Mouse (Mus musculus): Measurements from ENCODE around the gene Atp1a2. TPM values are rescaled to one million over a fixed set of nuclear protein-coding genes. Genes with fewer than 3 reads are reported as not detected.

Gene Atp1a2
- polyA plus RNA-seq, 1 experiment from 2014 or later = 7.5 TPM

DNA sequence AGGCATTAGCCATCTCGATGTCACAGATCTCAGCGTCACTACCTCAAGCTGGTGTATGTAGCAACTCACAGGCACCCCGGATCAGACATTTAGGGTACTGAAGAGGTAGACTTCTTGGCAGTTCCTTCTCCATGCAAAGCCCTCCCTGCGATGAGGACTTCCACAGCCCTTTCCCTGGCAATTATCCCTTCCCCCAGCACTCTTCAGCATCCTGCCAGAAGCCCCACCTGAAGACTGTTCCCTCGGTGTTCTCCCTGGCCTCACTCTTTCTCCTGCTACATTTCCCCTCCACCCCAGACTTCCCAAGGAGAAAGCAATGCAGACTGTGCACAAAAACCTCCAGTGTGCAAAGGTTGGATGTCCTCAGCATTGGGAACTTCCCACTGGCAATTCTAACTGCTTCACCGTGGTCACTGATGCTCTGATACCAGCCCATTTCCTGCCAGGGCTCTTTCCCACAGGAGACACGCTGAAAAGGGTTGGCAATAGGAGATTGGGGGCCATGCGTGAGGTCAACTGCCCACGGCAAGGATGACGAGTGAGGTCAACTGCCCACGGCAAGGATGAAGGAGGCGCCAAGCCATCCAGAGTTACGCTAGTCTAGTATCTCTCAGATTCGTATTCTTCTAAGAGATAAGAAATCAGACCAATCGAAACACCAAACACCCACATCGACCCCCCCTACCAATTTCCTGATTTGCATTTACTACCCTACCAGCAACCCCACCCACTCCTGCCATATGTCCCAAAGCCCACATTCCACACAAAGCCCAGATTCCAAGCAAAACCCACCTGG lies 29.5 kb upstream of the Atp1a2 start:
- Histone ChIP-seq H3K4me3 (replicated peaks; ENCODE audit: low read length) (no peak overlapping the region), H3K27me3 (ENCODE audit: control insufficient read depth, insufficient read depth, low read length) (peaks cover 48% of the 10 kb centered on the region), H3K36me3 (ENCODE audit: control insufficient read depth, insufficient read depth, low read length) (no peaks in the 10 kb centered on the region), H3K27ac (ENCODE audit: low read length) (no peak overlapping the region), H3K9ac (ENCODE audit: low read length) (no peak overlapping the region), H3K4me1 (ENCODE audit: control insufficient read depth, insufficient read depth, low read length) (0 out of 2 replicates have a peak, but pooled peaks cover 7% of the 10 kb centered on the region), H3K9me3 (replicated peaks; ENCODE audit: control insufficient read depth, low read length) (no peaks in the 10 kb centered on the region), H3K4me2 (ENCODE audit: low read depth, low read length) (no peak overlapping the region)
- no peak for ATAC-seq (ENCODE audit: insufficient read depth, low FRiP score)
- WGBS = 80% methylated on average over 16 of the region's 16 CpGs

DNA sequence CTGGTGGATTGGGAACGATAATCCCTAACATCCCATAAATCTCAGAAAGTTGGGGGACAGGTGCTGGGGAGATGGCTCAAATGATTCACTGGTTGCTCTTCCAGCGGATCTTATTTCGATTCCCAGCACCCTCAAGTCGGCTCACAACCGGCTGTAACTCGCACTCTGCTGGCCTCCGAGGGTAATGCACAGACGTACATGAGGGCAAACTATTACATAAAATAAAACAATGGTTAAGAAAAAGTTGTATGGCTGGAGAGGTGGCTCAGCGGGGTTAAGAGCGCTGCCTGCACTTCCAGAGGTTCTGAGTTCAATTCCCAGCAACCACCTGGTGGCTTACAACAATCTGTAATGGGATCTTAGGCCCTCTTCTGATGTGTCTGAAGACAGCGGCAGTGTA lies 28.8 kb upstream of the Atp1a2 start:
- no peak for ATAC-seq (ENCODE audit: insufficient read depth, low FRiP score)
- Histone ChIP-seq H3K4me3 (replicated peaks; ENCODE audit: low read length) (peak overlapping the region; percentile 46), H3K9ac (ENCODE audit: low read length) (peak overlapping the region; percentile 62; the same call in 1 of the 2 replicates), H3K4me1 (ENCODE audit: control insufficient read depth, insufficient read depth, low read length) (0 out of 2 replicates have a peak, but pooled peaks cover 7% of the 10 kb centered on the region), H3K27ac (ENCODE audit: low read length) (no peak overlapping the region), H3K4me2 (ENCODE audit: low read depth, low read length) (peak overlapping the region; percentile 83), H3K27me3 (ENCODE audit: control insufficient read depth, insufficient read depth, low read length) (peaks cover 48% of the 10 kb centered on the region), H3K36me3 (ENCODE audit: control insufficient read depth, insufficient read depth, low read length) (no peaks in the 10 kb centered on the region), H3K9me3 (replicated peaks; ENCODE audit: control insufficient read depth, low read length) (no peaks in the 10 kb centered on the region)
- WGBS = 50% methylated on average over 11 of the region's 11 CpGs

DNA sequence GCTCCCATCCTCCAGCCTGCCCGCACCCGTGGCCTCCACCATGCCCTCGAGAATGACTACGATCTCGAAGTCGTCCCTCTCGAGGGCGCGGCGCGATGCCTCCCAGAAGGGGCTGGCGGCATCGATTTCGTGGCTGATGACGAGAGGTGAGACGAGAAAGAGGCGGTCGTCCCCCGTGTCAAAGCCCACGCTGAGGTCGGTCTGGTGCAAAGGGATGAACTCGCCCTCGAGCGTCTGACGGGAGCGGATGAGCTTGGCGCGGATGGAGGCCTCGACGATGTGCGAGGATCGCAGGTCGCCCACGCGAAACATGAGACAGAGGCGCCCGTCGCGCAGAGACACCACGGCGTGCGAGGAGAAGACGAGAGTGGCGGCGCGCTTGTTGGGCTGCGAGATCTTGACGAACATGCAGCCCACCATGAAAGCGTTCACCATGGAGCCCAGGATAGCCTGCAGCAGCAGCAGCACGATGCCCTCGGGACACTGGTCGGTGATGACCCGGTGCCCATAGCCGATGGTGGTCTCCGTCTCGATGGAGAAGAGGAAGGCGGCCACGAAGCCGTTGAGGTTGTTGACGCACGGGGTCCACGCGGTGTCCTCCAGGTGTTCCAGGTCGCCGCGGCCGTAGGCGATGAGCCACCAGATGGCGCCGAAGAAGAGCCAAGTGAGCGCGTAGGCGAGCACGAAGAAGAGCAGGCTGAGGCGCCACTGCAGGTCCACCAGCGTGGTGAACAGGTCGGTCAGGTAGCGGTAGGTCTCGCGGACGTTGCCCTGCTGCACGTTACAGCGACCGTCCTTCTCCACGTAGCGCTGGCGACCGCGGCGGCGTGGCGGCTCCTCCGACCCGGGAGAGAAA lies 28.0 kb upstream of the Atp1a2 start:
- no peaks in the 10 kb centered on the region for H3K9me3 ChIP-seq (replicated peaks; ENCODE audit: control insufficient read depth, low read length)
- 16% methylated on average over 94 of the region's 94 CpGs for WGBS
- peak overlapping the region; percentile 83 for H3K4me2 ChIP-seq (ENCODE audit: low read depth, low read length)
- peaks cover 45% of the 10 kb centered on the region for H3K27me3 ChIP-seq (ENCODE audit: control insufficient read depth, insufficient read depth, low read length)
- H3K9ac ChIP-seq (ENCODE audit: low read length) = peak overlapping the region; percentile 62
- H3K27ac ChIP-seq (ENCODE audit: low read length) = no peak overlapping the region
- H3K4me1 ChIP-seq (ENCODE audit: control insufficient read depth, insufficient read depth, low read length) = 0 out of 2 replicates have a peak, but pooled peaks cover 7% of the 10 kb centered on the region
- peak overlapping the region; percentile 46 for H3K4me3 ChIP-seq (replicated peaks; ENCODE audit: low read length)
- H3K36me3 ChIP-seq (ENCODE audit: control insufficient read depth, insufficient read depth, low read length) = no peaks in the 10 kb centered on the region
- ATAC-seq (ENCODE audit: insufficient read depth, low FRiP score) = peak; percentile 75; the same call in 1 of the 2 replicates

DNA sequence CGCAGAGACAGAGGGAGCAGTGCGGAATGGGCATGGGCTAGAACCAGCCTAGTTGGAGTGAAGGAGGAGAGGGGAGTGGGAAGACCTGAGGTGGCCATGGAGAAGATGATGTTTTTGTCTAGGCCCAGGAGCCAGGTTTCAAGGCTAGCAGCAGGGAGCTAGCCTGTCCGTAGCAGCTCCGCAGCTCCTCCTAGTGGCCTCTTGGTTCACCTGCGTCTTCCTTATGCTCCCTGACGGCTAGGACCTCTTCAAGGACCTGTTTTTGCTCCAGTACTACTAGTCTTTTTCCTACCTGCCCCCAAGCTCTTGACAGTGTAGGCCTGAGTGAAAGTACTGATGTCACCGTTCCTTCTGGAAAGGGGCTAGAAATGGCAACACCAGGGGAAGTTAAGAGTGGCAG lies 26.9 kb upstream of the Atp1a2 start:
- no peak overlapping the region for H3K4me3 ChIP-seq (replicated peaks; ENCODE audit: low read length)
- WGBS = 16% methylated on average over 7 of the region's 7 CpGs
- H3K36me3 ChIP-seq (ENCODE audit: control insufficient read depth, insufficient read depth, low read length) = no peaks in the 10 kb centered on the region
- H3K9me3 ChIP-seq (replicated peaks; ENCODE audit: control insufficient read depth, low read length) = no peaks in the 10 kb centered on the region
- ATAC-seq (ENCODE audit: insufficient read depth, low FRiP score) = peak; percentile 48; the same call in 1 of the 2 replicates
- H3K4me1 ChIP-seq (ENCODE audit: control insufficient read depth, insufficient read depth, low read length) = 0 out of 2 replicates have a peak, but pooled peaks cover 11% of the 10 kb centered on the region
- H3K9ac ChIP-seq (ENCODE audit: low read length) = no peak overlapping the region
- no peak overlapping the region for H3K4me2 ChIP-seq (ENCODE audit: low read depth, low read length)
- H3K27me3 ChIP-seq (ENCODE audit: control insufficient read depth, insufficient read depth, low read length) = peaks cover 45% of the 10 kb centered on the region
- no peak overlapping the region for H3K27ac ChIP-seq (ENCODE audit: low read length)

DNA sequence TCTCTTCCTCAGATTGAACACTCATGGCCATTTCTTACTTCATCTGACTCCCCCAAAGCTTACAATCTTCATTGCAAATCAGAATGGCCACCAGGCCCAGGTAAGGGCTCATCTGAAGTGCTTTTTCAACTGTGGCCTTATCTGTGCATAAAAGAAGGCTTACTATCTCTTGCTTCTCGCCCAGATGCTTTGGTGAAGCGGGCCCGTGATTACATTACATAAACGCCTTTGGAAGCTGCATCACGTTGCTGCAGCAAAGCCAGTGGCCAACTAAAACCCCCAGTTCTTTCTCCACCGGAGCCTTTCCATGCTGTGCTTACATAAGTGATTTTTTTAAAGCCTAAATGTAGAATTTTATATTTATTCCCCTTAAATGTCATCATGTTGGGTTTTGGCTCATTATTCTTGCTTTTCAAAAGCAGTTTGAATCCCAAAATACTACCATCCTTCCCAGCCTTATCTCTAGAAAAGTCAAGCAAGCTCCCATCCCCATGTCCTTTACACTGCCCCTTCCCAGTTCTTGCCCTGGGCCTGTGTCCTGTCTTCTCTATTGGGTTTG lies 26.0 kb upstream of the Atp1a2 start:
- 0 out of 2 replicates have a peak, but pooled peaks cover 2% of the 10 kb centered on the region for H3K36me3 ChIP-seq (ENCODE audit: control insufficient read depth, insufficient read depth, low read length)
- no peak overlapping the region for H3K27ac ChIP-seq (ENCODE audit: low read length)
- no peak overlapping the region for H3K9ac ChIP-seq (ENCODE audit: low read length)
- no peak overlapping the region for H3K4me2 ChIP-seq (ENCODE audit: low read depth, low read length)
- no peak for ATAC-seq (ENCODE audit: insufficient read depth, low FRiP score)
- no peaks in the 10 kb centered on the region for H3K9me3 ChIP-seq (replicated peaks; ENCODE audit: control insufficient read depth, low read length)
- 0 out of 2 replicates have a peak, but pooled peaks cover 12% of the 10 kb centered on the region for H3K4me1 ChIP-seq (ENCODE audit: control insufficient read depth, insufficient read depth, low read length)
- WGBS = 55% methylated on average over 6 of the region's 6 CpGs
- H3K27me3 ChIP-seq (ENCODE audit: control insufficient read depth, insufficient read depth, low read length) = peaks cover 37% of the 10 kb centered on the region
- H3K4me3 ChIP-seq (replicated peaks; ENCODE audit: low read length) = no peak overlapping the region

DNA sequence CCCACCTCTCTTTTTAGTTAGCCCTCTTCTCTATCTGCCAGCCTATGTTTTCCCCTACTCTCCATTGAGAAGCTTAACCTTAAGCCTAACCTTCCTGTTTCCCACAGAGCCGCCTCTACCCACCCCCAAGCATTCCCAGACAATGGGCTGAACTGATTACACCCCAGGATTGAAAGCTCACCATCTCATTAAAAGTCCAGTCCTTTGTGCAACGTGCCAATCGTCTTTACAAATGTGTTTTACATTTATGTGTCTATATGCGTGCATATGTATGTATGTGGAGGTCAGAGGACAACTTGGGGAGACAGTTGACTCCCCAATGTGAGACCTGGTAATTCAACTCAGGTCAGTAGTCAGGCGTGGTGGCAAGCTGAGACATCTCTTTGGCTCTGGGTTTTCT lies 25.4 kb upstream of the Atp1a2 start:
- H3K9me3 ChIP-seq (replicated peaks; ENCODE audit: control insufficient read depth, low read length) = no peaks in the 10 kb centered on the region
- peaks cover 31% of the 10 kb centered on the region for H3K27me3 ChIP-seq (ENCODE audit: control insufficient read depth, insufficient read depth, low read length)
- H3K4me1 ChIP-seq (ENCODE audit: control insufficient read depth, insufficient read depth, low read length) = 0 out of 2 replicates have a peak, but pooled peaks cover 12% of the 10 kb centered on the region
- 0 out of 2 replicates have a peak, but pooled peaks cover 2% of the 10 kb centered on the region for H3K36me3 ChIP-seq (ENCODE audit: control insufficient read depth, insufficient read depth, low read length)
- H3K4me3 ChIP-seq (replicated peaks; ENCODE audit: low read length) = no peak overlapping the region
- no peak overlapping the region for H3K4me2 ChIP-seq (ENCODE audit: low read depth, low read length)
- H3K27ac ChIP-seq (ENCODE audit: low read length) = no peak overlapping the region
- no peak overlapping the region for H3K9ac ChIP-seq (ENCODE audit: low read length)
- ATAC-seq (ENCODE audit: insufficient read depth, low FRiP score) = no peak
- 50% methylated on average over 5 of the region's 5 CpGs for WGBS

DNA sequence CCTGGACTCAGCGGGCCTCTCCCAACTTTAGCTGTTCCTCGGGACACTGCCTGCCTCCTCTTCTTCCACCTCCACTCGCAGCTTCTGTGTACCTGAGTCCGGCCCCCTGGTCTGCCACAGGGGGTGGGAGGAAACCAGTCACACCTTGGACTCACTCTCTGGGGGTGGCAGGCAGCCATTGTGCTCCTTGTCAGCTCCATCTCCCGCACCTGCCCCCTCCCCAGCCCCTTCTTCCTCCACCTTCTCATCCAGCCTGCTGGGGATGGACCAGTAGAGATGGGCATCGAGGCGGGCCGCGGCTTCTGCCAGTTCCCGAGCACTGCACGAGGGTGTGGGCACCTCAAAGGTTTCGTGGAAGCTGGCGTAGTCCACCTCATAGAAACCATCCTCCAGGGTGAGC lies 24.9 kb upstream of the Atp1a2 start:
- 0 out of 2 replicates have a peak, but pooled peaks cover 2% of the 10 kb centered on the region for H3K36me3 ChIP-seq (ENCODE audit: control insufficient read depth, insufficient read depth, low read length)
- no peak overlapping the region for H3K27ac ChIP-seq (ENCODE audit: low read length)
- H3K4me3 ChIP-seq (replicated peaks; ENCODE audit: low read length) = no peak overlapping the region
- 52% methylated on average over 13 of the region's 13 CpGs for WGBS
- H3K4me2 ChIP-seq (ENCODE audit: low read depth, low read length) = no peak overlapping the region
- H3K4me1 ChIP-seq (ENCODE audit: control insufficient read depth, insufficient read depth, low read length) = 0 out of 2 replicates have a peak, but pooled peaks cover 12% of the 10 kb centered on the region
- H3K27me3 ChIP-seq (ENCODE audit: control insufficient read depth, insufficient read depth, low read length) = peaks cover 28% of the 10 kb centered on the region
- H3K9ac ChIP-seq (ENCODE audit: low read length) = no peak overlapping the region
- H3K9me3 ChIP-seq (replicated peaks; ENCODE audit: control insufficient read depth, low read length) = no peaks in the 10 kb centered on the region
- no peak for ATAC-seq (ENCODE audit: insufficient read depth, low FRiP score)

DNA sequence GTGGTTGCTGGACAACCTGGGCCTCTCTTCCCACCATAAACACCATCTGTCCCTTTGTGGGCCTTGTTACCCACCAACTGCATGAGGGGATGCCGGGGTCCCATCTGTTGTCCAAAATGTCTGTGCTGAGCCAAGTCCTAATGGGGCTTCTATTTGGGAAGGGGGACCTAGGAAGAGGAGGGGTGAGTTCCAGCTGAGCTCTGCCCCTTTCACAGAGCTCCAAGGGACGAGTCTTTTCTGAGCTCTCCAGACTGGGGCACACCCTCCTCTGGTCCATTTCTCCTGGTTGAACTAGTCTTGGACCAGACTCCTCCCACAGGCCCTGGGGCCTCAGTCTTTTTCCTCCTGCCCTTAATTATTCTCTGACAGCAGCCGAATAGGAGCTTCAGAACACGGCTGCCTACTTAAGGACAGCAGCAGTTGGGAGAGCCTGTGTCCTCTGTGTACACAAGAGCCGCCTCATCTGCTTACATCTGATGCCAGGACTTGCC lies 22.1 kb upstream of the Atp1a2 start:
- peaks cover under 1% of the 10 kb centered on the region; the same call in 1 of the 2 replicates for H3K27me3 ChIP-seq (ENCODE audit: control insufficient read depth, insufficient read depth, low read length)
- H3K9me3 ChIP-seq (replicated peaks; ENCODE audit: control insufficient read depth, low read length) = no peaks in the 10 kb centered on the region
- 41% methylated on average over 5 of the region's 5 CpGs for WGBS
- no peak overlapping the region for H3K9ac ChIP-seq (ENCODE audit: low read length)
- 0 out of 2 replicates have a peak, but pooled peaks cover 2% of the 10 kb centered on the region for H3K36me3 ChIP-seq (ENCODE audit: control insufficient read depth, insufficient read depth, low read length)
- H3K4me2 ChIP-seq (ENCODE audit: low read depth, low read length) = no peak overlapping the region
- H3K27ac ChIP-seq (ENCODE audit: low read length) = no peak overlapping the region
- peaks cover 9% of the 10 kb centered on the region; the same call in 1 of the 2 replicates for H3K4me1 ChIP-seq (ENCODE audit: control insufficient read depth, insufficient read depth, low read length)
- no peak overlapping the region for H3K4me3 ChIP-seq (replicated peaks; ENCODE audit: low read length)
- no peak for ATAC-seq (ENCODE audit: insufficient read depth, low FRiP score)
